Mouse (Mus musculus): ENCODE results near the gene Itprid1. TPM values are rescaled to one million over a fixed set of nuclear protein-coding genes. Genes with fewer than 3 reads are reported as not detected.

The Itprid1 gene
- polyA plus RNA-seq, 1 experiment from 2014 or later, result not detected

DNA sequence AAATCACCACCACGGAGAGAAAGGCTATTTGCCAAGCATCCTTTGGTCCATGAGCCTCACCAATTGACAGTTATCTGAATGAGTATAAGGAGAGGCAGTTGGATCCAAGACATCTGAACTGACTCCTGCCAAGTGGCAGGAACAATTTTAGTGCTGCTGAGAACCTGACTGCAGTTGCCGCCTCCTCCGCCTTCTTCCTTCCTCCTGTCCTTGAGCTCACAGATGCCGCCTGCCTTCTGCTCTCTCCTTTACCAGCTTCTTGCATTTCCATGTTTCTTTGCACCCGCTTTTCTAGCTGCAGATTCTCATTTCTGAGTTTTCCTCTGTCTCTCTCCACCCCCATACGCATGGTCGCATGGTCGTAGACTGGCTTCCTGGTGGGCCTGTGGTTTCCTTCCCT lies 25.5 kb upstream of the Itprid1 start:
- no peaks in the 10 kb centered on the region for H3K4me1 ChIP-seq (replicated peaks)
- ATAC-seq (ENCODE audit: insufficient number of reproducible peaks, low FRiP score), result no peak
- H3K27me3 ChIP-seq (replicated peaks), result peaks cover 9% of the 10 kb centered on the region; the same call in 1 of the 2 replicates
- H3K4me2 ChIP-seq, result no peak overlapping the region
- 80% methylated on average over 8 of the region's 8 CpGs for WGBS
- H3K4me3 ChIP-seq, result no peak overlapping the region
- no peak overlapping the region for H3K27ac ChIP-seq (ENCODE audit: poor library complexity, severe bottlenecking)
- H3K36me3 ChIP-seq, result no peaks in the 10 kb centered on the region
- no peaks in the 10 kb centered on the region for H3K9me3 ChIP-seq (replicated peaks)
- H3K9ac ChIP-seq, result no peak overlapping the region

DNA sequence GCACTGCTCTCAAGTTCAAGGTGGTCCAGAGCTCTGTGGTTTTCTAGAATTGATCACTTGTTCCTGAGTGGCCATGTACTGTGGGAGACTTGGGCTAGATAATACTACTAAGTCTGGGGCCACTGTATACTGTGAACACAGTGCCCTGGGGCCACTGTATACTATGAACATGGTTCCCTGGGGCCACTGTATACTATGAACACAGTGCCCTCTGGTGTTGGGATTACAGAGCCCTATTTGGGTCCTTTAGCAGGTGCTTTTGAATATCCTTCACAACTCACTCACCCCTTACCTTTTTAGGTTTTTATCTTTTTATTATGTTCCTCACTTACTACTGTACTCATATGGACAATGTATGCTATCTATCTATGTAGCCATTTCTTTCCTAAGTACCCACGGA lies 24.3 kb upstream of the Itprid1 start:
- no peak for ATAC-seq (ENCODE audit: insufficient number of reproducible peaks, low FRiP score)
- 55% methylated on average over 1 of the region's 1 CpGs for WGBS
- Histone ChIP-seq H3K27ac (ENCODE audit: poor library complexity, severe bottlenecking) (no peak overlapping the region), H3K4me2 (no peak overlapping the region), H3K9me3 (replicated peaks) (no peaks in the 10 kb centered on the region), H3K36me3 (no peaks in the 10 kb centered on the region), H3K27me3 (replicated peaks) (peaks cover 9% of the 10 kb centered on the region; the same call in 1 of the 2 replicates), H3K4me3 (no peak overlapping the region), H3K4me1 (replicated peaks) (no peaks in the 10 kb centered on the region), H3K9ac (no peak overlapping the region)

DNA sequence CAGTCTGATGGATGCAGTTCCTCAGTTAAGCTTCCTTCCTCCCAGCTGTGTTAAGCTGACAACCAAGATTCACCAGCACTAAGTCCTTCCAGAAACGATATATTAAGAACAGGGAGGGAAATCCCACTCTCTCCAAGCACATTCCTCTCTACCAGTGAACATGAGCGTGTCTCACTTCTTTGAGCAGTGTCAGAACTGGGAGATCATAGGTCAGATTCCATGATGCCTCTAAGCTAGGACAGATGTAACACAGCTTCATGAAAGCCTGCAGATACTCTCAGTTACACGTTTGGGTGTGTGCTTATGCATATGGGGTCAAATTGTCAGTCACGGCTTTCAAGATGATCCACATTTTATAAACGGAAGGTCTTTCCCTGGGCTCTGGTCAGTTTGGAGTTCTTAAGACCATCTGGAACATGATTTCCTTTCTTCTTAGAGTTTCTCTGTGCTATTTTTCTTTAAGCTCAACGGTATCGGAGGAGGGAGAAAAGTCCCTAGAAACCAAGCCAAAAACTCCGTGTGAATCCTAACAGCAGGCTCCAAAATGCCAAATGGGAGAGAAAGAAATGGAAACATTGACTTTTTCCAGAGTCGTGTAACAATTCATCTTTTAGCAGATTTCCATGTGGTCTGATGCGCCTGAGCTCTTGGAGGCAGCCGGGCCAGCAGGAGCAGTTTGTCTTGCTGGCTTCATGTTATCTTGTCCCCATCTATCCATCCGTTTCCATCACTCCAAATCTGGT lies 22.3 kb upstream of the Itprid1 start:
- Histone ChIP-seq H3K4me2 (no peak overlapping the region), H3K9ac (no peak overlapping the region), H3K4me1 (replicated peaks) (no peaks in the 10 kb centered on the region), H3K27ac (ENCODE audit: poor library complexity, severe bottlenecking) (no peak overlapping the region), H3K36me3 (no peaks in the 10 kb centered on the region), H3K9me3 (replicated peaks) (no peaks in the 10 kb centered on the region), H3K4me3 (no peak overlapping the region), H3K27me3 (replicated peaks) (peaks cover 9% of the 10 kb centered on the region; the same call in 1 of the 2 replicates)
- ATAC-seq (ENCODE audit: insufficient number of reproducible peaks, low FRiP score), result no peak
- 64% methylated on average over 12 of the region's 12 CpGs for WGBS

DNA sequence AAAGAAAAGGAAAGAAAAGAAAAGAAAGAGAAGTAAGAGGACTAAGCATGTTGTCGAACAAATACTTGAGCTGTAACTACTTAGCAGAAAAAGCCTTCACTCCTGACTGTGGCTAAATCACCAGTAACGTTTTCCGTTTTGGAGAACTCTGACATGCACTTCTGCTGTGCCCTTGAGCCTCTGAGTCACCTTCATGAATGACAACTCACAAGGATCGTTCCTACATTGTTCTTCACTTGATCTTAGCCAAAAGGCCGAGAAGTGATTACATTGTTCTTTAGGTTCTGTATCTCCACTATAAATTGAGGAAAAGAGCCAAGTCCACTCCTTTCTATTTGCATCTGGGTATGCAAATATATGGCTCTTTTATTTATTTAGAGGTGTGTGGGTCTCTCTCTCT lies 19.8 kb upstream of the Itprid1 start:
- no peaks in the 10 kb centered on the region for H3K36me3 ChIP-seq
- H3K4me1 ChIP-seq (replicated peaks), result no peaks in the 10 kb centered on the region
- 0 out of 2 replicates have a peak, but pooled peaks cover 4% of the 10 kb centered on the region for H3K27me3 ChIP-seq (replicated peaks)
- H3K9me3 ChIP-seq (replicated peaks), result no peaks in the 10 kb centered on the region
- WGBS, result 69% methylated on average over 5 of the region's 5 CpGs
- H3K4me2 ChIP-seq, result no peak overlapping the region
- H3K4me3 ChIP-seq, result no peak overlapping the region
- no peak overlapping the region for H3K27ac ChIP-seq (ENCODE audit: poor library complexity, severe bottlenecking)
- no peak overlapping the region for H3K9ac ChIP-seq
- no peak for ATAC-seq (ENCODE audit: insufficient number of reproducible peaks, low FRiP score)

DNA sequence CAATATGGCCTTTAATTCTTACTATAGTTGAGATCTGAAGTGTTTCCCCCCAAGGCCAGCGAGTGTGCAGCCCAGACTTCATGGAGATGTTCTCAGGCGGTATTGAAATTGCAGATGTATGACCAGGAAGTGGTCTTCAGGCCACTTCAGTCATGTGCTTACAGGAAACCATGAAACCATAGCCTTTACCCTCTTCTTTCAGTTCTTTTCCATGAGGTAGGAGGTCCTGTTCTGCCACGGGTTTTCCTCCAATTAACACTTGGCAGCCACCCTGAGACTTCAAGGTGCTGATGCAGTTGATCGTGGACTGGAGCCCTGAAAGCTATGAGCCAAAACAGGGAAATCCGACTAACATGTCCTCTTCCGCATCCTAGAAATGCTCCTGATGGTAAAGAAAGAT lies 7.0 kb upstream of the Itprid1 start:
- 78% methylated on average over 6 of the region's 6 CpGs for WGBS
- no peak overlapping the region for H3K27ac ChIP-seq (ENCODE audit: poor library complexity, severe bottlenecking)

DNA sequence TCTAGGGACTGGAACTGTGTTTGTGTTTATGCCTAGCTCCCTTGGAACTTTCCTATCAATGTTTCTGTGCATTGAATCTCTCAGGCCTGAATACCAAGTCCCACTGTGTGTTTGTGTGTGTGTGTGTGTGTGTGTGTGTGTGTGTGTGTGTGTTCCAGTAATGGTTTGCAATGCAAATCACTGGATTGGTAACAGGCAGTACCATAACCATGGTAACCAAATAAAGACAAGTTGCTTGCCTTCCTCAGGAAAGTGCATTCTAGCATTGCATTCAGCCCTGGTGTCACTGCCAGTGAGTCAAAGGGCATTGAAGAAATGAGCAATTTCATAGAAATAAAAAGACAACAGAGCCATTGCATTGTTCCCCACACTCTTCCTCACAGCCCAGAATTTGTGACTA lies 15.9 kb downstream of the Itprid1 start:
- H3K4me3 ChIP-seq, result no peak overlapping the region
- no peak for ATAC-seq (ENCODE audit: insufficient number of reproducible peaks, low FRiP score)
- H3K4me2 ChIP-seq, result no peak overlapping the region
- no peaks in the 10 kb centered on the region for H3K27me3 ChIP-seq (replicated peaks)
- H3K4me1 ChIP-seq (replicated peaks), result no peaks in the 10 kb centered on the region
- no peaks in the 10 kb centered on the region for H3K36me3 ChIP-seq
- H3K9ac ChIP-seq, result no peak overlapping the region
- H3K27ac ChIP-seq (ENCODE audit: poor library complexity, severe bottlenecking), result no peak overlapping the region
- H3K9me3 ChIP-seq (replicated peaks), result no peaks in the 10 kb centered on the region

More for the DNA sequence above, 7.0 kb upstream of the Itprid1 start:
- no peaks in the 10 kb centered on the region for H3K4me1 ChIP-seq (replicated peaks)
- H3K27me3 ChIP-seq (replicated peaks), result no peaks in the 10 kb centered on the region
- no peak overlapping the region for H3K4me2 ChIP-seq
- no peak for ATAC-seq (ENCODE audit: insufficient number of reproducible peaks, low FRiP score)
- no peaks in the 10 kb centered on the region for H3K9me3 ChIP-seq (replicated peaks)
- H3K36me3 ChIP-seq, result no peaks in the 10 kb centered on the region
- H3K4me3 ChIP-seq, result no peak overlapping the region
- H3K9ac ChIP-seq, result no peak overlapping the region

DNA sequence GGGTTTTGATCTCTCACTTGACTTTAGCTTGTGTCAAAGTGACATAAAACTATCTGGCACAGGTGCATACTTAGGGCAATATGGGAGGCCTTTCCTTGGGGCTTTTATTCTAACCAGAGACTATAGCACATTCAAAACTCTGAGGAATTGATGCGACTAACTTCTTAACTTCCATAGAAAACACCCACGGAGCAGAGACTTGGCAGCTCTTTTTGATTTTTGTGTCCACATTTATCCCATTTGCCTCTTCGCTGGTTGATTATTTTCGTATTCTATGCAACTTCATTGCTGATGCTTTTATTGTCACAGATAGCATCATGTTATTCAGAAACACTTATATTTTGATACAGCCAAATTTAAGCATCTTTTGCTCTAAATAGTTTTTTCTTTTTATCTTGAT lies 19.4 kb downstream of the Itprid1 start:
- Histone ChIP-seq H3K4me1 (replicated peaks) (no peaks in the 10 kb centered on the region), H3K36me3 (no peaks in the 10 kb centered on the region), H3K27me3 (replicated peaks) (no peaks in the 10 kb centered on the region), H3K4me2 (no peak overlapping the region), H3K4me3 (no peak overlapping the region), H3K9me3 (replicated peaks) (no peaks in the 10 kb centered on the region), H3K9ac (no peak overlapping the region), H3K27ac (ENCODE audit: poor library complexity, severe bottlenecking) (no peak overlapping the region)
- no peak for ATAC-seq (ENCODE audit: insufficient number of reproducible peaks, low FRiP score)
- WGBS, result 81% methylated on average over 4 of the region's 4 CpGs

DNA sequence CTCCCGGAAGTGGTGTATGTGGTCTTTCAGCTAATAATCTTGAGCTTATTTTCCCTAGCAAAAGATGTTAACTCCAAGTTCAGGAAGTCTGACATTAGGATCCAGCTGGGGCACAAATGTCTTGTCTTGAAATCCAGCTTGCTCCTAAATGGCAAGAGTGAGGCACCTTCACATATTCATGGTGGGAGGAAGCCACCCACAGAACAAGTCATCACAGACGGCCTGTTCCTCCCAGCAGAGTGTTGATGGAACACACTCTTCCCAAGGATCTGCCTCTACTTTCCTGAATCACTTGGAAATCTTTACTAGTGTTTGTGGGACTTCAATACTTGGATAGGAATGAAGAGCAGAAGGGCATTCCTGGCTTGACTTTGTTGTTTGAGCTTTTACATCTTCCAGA lies 28.5 kb downstream of the Itprid1 start:
- ATAC-seq (ENCODE audit: insufficient number of reproducible peaks, low FRiP score), result no peak
- no peak overlapping the region for H3K4me2 ChIP-seq
- H3K4me3 ChIP-seq, result no peak overlapping the region
- no peak overlapping the region for H3K9ac ChIP-seq
- no peak overlapping the region for H3K27ac ChIP-seq (ENCODE audit: poor library complexity, severe bottlenecking)
- H3K27me3 ChIP-seq (replicated peaks), result no peaks in the 10 kb centered on the region
- H3K4me1 ChIP-seq (replicated peaks), result no peaks in the 10 kb centered on the region
- WGBS, result 66% methylated on average over 2 of the region's 2 CpGs
- no peaks in the 10 kb centered on the region for H3K36me3 ChIP-seq
- H3K9me3 ChIP-seq (replicated peaks), result no peaks in the 10 kb centered on the region

DNA sequence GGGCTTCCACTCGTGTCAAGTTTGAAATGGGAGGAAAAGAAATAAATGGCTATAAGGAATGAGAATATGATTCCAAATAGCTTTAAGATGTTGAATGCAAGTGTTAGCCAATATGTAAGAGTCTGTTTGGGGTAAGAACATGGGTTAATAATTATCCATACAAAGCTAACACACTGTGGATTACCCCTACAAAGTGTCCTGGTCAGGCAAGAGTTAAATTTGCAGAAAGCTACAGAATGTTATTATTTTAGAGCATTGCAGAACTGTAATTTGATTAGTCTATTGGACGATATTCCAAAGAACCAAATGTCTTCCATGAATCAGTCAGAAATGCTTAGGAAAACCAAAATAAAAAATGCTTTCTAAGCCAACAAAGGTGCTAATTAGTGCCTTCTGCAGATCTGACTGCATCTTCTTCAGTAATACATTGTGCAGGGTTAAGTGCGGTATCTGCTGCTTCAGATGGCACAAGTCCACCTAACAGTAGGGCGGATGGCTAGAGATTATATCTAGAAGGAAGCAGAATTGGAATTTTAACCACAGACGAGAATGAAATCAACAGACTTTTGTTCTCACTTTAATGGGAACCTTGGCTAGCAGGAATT lies 42.8 kb downstream of the Itprid1 start:
- no peak for ATAC-seq (ENCODE audit: insufficient number of reproducible peaks, low FRiP score)
- 66% methylated on average over 5 of the region's 5 CpGs for WGBS

DNA sequence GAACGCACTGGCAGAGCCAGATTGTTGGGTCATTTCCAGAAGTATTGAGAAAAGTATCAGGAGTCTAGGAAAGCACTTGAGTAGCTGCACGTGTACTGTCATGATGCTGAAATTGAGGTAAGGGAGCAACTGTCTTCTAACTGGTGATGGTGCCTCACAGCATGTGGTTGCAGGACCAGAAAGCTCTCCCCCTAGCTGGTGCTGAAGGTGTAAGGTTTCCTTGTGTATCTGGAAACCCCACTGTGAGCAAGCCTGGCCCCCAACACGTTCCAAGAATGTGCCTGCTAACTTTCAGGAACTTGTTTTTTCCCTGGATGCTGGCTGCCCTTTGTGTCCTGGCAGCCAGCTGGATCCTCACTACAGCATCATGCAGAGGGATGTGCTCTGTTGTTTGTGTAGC lies 44.2 kb downstream of the Itprid1 start:
- no peak for ATAC-seq (ENCODE audit: insufficient number of reproducible peaks, low FRiP score)
- 16% methylated on average over 3 of the region's 3 CpGs for WGBS
- Histone ChIP-seq H3K9me3 (replicated peaks) (no peaks in the 10 kb centered on the region), H3K27me3 (replicated peaks) (no peaks in the 10 kb centered on the region), H3K4me2 (no peak overlapping the region), H3K27ac (ENCODE audit: poor library complexity, severe bottlenecking) (no peak overlapping the region), H3K4me3 (no peak overlapping the region), H3K9ac (no peak overlapping the region), H3K36me3 (no peaks in the 10 kb centered on the region), H3K4me1 (replicated peaks) (no peaks in the 10 kb centered on the region)

More for the DNA sequence above, 42.8 kb downstream of the Itprid1 start:
- no peaks in the 10 kb centered on the region for H3K4me1 ChIP-seq (replicated peaks)
- no peaks in the 10 kb centered on the region for H3K9me3 ChIP-seq (replicated peaks)
- no peak overlapping the region for H3K4me3 ChIP-seq
- no peak overlapping the region for H3K9ac ChIP-seq
- H3K4me2 ChIP-seq, result no peak overlapping the region
- H3K27ac ChIP-seq (ENCODE audit: poor library complexity, severe bottlenecking), result no peak overlapping the region
- no peaks in the 10 kb centered on the region for H3K27me3 ChIP-seq (replicated peaks)
- no peaks in the 10 kb centered on the region for H3K36me3 ChIP-seq

DNA sequence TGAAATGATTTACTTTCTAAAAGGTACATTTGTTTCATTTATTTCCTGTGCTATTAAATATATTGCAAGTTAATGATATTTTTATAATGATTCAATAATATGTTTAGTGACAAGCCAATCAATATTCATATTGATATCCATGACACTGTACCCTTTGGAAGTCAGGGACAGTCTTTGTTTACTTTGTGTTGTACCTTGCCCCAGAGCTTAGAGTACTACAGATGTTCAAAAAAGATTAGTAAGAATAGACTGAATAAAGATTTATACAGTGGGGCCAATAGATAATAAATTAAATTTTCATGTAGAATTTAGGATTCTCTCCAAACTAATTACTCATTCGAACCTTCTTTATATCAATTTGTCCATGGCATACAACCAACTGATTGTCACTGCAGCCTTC lies 50.9 kb downstream of the Itprid1 start:
- H3K27me3 ChIP-seq (replicated peaks), result no peaks in the 10 kb centered on the region
- H3K4me2 ChIP-seq, result no peak overlapping the region
- no peak for ATAC-seq (ENCODE audit: insufficient number of reproducible peaks, low FRiP score)
- no peaks in the 10 kb centered on the region for H3K4me1 ChIP-seq (replicated peaks)
- H3K9me3 ChIP-seq (replicated peaks), result no peaks in the 10 kb centered on the region
- no peaks in the 10 kb centered on the region for H3K36me3 ChIP-seq
- no peak overlapping the region for H3K4me3 ChIP-seq
- H3K27ac ChIP-seq (ENCODE audit: poor library complexity, severe bottlenecking), result no peak overlapping the region
- WGBS, result 72% methylated on average over 1 of the region's 1 CpGs
- H3K9ac ChIP-seq, result no peak overlapping the region
